Mouse (Mus musculus): Measurements from ENCODE around the gene Ugt1a6b. TPM values are rescaled to one million over a fixed set of nuclear protein-coding genes. Genes with fewer than 3 reads are reported as not detected.

Gene Ugt1a6b
- polyA plus RNA-seq, 1 experiment from 2014 or later, result 10.9 TPM

- 70% methylated on average over 4 of the region's 4 CpGs for WGBS (ENCODE audit: insufficient replicate concordance)
- peaks cover 35% of the 10 kb centered on the region for H3K4me1 ChIP-seq (replicated peaks)
- H3K4me3 ChIP-seq (replicated peaks), result no peak overlapping the region
- no peak overlapping the region for H3K27ac ChIP-seq (replicated peaks)
- no peak overlapping the region for H3K4me2 ChIP-seq
- H3K9ac ChIP-seq, result no peak overlapping the region
- peaks cover 98% of the 10 kb centered on the region for H3K36me3 ChIP-seq (replicated peaks)
- no peaks in the 10 kb centered on the region for H3K9me3 ChIP-seq (replicated peaks)
- no peak for ATAC-seq (ENCODE audit: insufficient read depth)
- H3K27me3 ChIP-seq, result no peaks in the 10 kb centered on the region
Measured at GRCm38 (mm10) chr1:88264869-88265240, 161.8 kb downstream of the Ugt1a6b start.

GRCm38 (mm10) chr1:88266123-88266522 lies 163.1 kb downstream of the Ugt1a6b start:
- ATAC-seq (ENCODE audit: insufficient read depth), result no peak
- Histone ChIP-seq H3K36me3 (replicated peaks) (peaks cover 95% of the 10 kb centered on the region), H3K9me3 (replicated peaks) (no peaks in the 10 kb centered on the region), H3K27me3 (no peaks in the 10 kb centered on the region), H3K27ac (replicated peaks) (no peak overlapping the region), H3K4me2 (no peak overlapping the region), H3K9ac (no peak overlapping the region), H3K4me1 (replicated peaks) (peaks cover 22% of the 10 kb centered on the region), H3K4me3 (replicated peaks) (no peak overlapping the region)
- WGBS (ENCODE audit: insufficient replicate concordance), result 79% methylated on average over 13 of the region's 13 CpGs

- no peak for ATAC-seq (ENCODE audit: insufficient read depth)
- Histone ChIP-seq H3K4me3 (replicated peaks) (no peak overlapping the region), H3K4me1 (replicated peaks) (peaks cover 9% of the 10 kb centered on the region; the same call in 1 of the 2 replicates), H3K9ac (no peak overlapping the region), H3K9me3 (replicated peaks) (no peaks in the 10 kb centered on the region), H3K4me2 (no peak overlapping the region), H3K27ac (replicated peaks) (no peak overlapping the region), H3K27me3 (no peaks in the 10 kb centered on the region), H3K36me3 (replicated peaks) (peaks cover 95% of the 10 kb centered on the region)
- WGBS (ENCODE audit: insufficient replicate concordance), result 89% methylated on average over 6 of the region's 6 CpGs
Measured at GRCm38 (mm10) chr1:88267489-88267888, 164.4 kb downstream of the Ugt1a6b start.

GRCm38 (mm10) chr1:88268070-88268469 lies 165.0 kb downstream of the Ugt1a6b start:
- no peak overlapping the region for H3K27ac ChIP-seq (replicated peaks)
- ATAC-seq (ENCODE audit: insufficient read depth), result no peak
- WGBS (ENCODE audit: insufficient replicate concordance), result 73% methylated on average over 6 of the region's 6 CpGs

More at GRCm38 (mm10) chr1:88268070-88268469, 165.0 kb downstream of the Ugt1a6b start:
- Histone ChIP-seq H3K36me3 (replicated peaks) (peaks cover 95% of the 10 kb centered on the region), H3K4me2 (no peak overlapping the region), H3K4me3 (replicated peaks) (no peak overlapping the region), H3K9me3 (replicated peaks) (no peaks in the 10 kb centered on the region), H3K9ac (no peak overlapping the region), H3K27me3 (no peaks in the 10 kb centered on the region), H3K4me1 (replicated peaks) (0 out of 2 replicates have a peak, but pooled peaks cover 3% of the 10 kb centered on the region)

Other genes with a start within 250 kb of the Ugt1a6b start
- gene Dgkd, start 250.0 kb upstream of the Ugt1a6b start, polyA plus RNA-seq (2015; fragmentation: Nextera tagmentation; extraction: Ambion mirVana), result 9.8 and 10.5 TPM in 2 replicates
- 8.2 and 8.7 TPM in 2 replicates for gene Usp40, start 94.7 kb upstream of the Ugt1a6b start, polyA plus RNA-seq (2015; fragmentation: Nextera tagmentation; extraction: Ambion mirVana)
- gene Ugt1a10, start 47.9 kb upstream of the Ugt1a6b start, polyA plus RNA-seq (2015; fragmentation: Nextera tagmentation; extraction: Ambion mirVana), result not detected in 2 replicates
- gene Ugt1a9, start 32.5 kb upstream of the Ugt1a6b start, polyA plus RNA-seq (2015; fragmentation: Nextera tagmentation; extraction: Ambion mirVana), result 0.36 and 0.59 TPM in 2 replicates
- gene Ugt1a8, start 15.4 kb upstream of the Ugt1a6b start, polyA plus RNA-seq (2015; fragmentation: Nextera tagmentation; extraction: Ambion mirVana), result not detected in 2 replicates
- 2.8 and 3.1 TPM in 2 replicates for gene Ugt1a7c, start 8.2 kb upstream of the Ugt1a6b start, polyA plus RNA-seq (2015; fragmentation: Nextera tagmentation; extraction: Ambion mirVana)
- 15.4 and 19.2 TPM in 2 replicates for gene Ugt1a6a, start 31.6 kb downstream of the Ugt1a6b start, polyA plus RNA-seq (2015; fragmentation: Nextera tagmentation; extraction: Ambion mirVana)
- not detected in 2 replicates for gene Ugt1a5, start 62.8 kb downstream of the Ugt1a6b start, polyA plus RNA-seq (2015; fragmentation: Nextera tagmentation; extraction: Ambion mirVana)
- 0.10 and 0.17 TPM in 2 replicates for gene Ugt1a2, start 97.3 kb downstream of the Ugt1a6b start, polyA plus RNA-seq (2015; fragmentation: Nextera tagmentation; extraction: Ambion mirVana)
- 9.8 and 10.4 TPM in 2 replicates for gene Dnajb3, start 102.5 kb downstream of the Ugt1a6b start, polyA plus RNA-seq (2015; fragmentation: Nextera tagmentation; extraction: Ambion mirVana)
- gene Ugt1a1, start 108.7 kb downstream of the Ugt1a6b start, polyA plus RNA-seq (2015; fragmentation: Nextera tagmentation; extraction: Ambion mirVana), result 0.20 TPM in 1 of 2 replicates, not detected in the other
- gene Mroh2a, start 123.7 kb downstream of the Ugt1a6b start, polyA plus RNA-seq (2015; fragmentation: Nextera tagmentation; extraction: Ambion mirVana), result 0.28 and 0.73 TPM in 2 replicates
- 62.7 and 70.9 TPM in 2 replicates for gene Hjurp, start 174.4 kb downstream of the Ugt1a6b start, polyA plus RNA-seq (2015; fragmentation: Nextera tagmentation; extraction: Ambion mirVana)
- gene Trpm8, start 174.4 kb downstream of the Ugt1a6b start, polyA plus RNA-seq (2015; fragmentation: Nextera tagmentation; extraction: Ambion mirVana), result not detected in 2 replicates